ENCODE assay signal across 11 mouse cellular contexts in genomic region chr14:79021725-79022124, GRCm38 (mm10).
DNase-seq lines count a peak whose midpoint lies in the region; ATAC-seq lines count a peak whose summit lies in the region.
"Had no signal": no experiment of that assay in that cellular context is flagged by ENCODE, and none has a peak within 500 bp of the region (broad histone marks: within the 10 kb centered on the region; RNA-seq: fewer than 3 reads in every experiment).

No protein-coding gene starts in this region.

- no peaks in the 10 kb centered on the region for H3K36me3 ChIP-seq in hindbrain, embryonic 11.5 days (ENCODE audit: control insufficient read depth, insufficient read depth, low read length)
- H3K36me3 ChIP-seq in hindbrain, embryonic 10.5 days: no peaks in the 10 kb centered on the region

- H3K27me3 ChIP-seq in hindbrain, embryonic 11.5 days (ENCODE audit: control insufficient read depth, insufficient read depth, low read length): no peaks in the 10 kb centered on the region
- H3K27me3 ChIP-seq in hindbrain, embryonic 10.5 days (ENCODE audit: insufficient read depth, poor library complexity, severe bottlenecking): no peaks in the 10 kb centered on the region
- H3K27me3 ChIP-seq: heart, embryonic 13.5 days had no signal

- no peaks in the 10 kb centered on the region for H3K4me1 ChIP-seq in hindbrain, embryonic 11.5 days (replicated peaks; ENCODE audit: control insufficient read depth, insufficient read depth, low read length)
- peaks cover 20% of the 10 kb centered on the region for H3K4me1 ChIP-seq in hindbrain, embryonic 10.5 days (replicated peaks)
- H3K4me1 ChIP-seq: heart, embryonic 13.5 days had no signal

- 41% methylated on average over 7 of the region's 7 CpGs for WGBS in hindbrain, embryonic 11.5 days
- 55% methylated on average over 7 of the region's 7 CpGs for WGBS in hindbrain, embryonic 10.5 days

- H3K9me3 ChIP-seq in hindbrain, embryonic 11.5 days (ENCODE audit: control insufficient read depth, low read length): no peaks in the 10 kb centered on the region
- H3K9me3 ChIP-seq in hindbrain, embryonic 10.5 days: no peaks in the 10 kb centered on the region
- H3K9me3 ChIP-seq: heart, embryonic 13.5 days had no signal

- no peak overlapping the region for H3K9ac ChIP-seq in hindbrain, embryonic 11.5 days (ENCODE audit: low read depth, low read length)
- H3K9ac ChIP-seq: heart, embryonic 13.5 days had no signal

- no peak overlapping the region for H3K27ac ChIP-seq in hindbrain, embryonic 11.5 days (ENCODE audit: low read depth, low read length)
- H3K27ac ChIP-seq in hindbrain, embryonic 10.5 days: no peak overlapping the region
- H3K27ac ChIP-seq: heart, embryonic 13.5 days had no signal

- peak; percentile 40; the same call in 1 of the 2 replicates for ATAC-seq in hindbrain, embryonic 11.5 days (ENCODE audit: low FRiP score)
- ATAC-seq: CD4-positive, CD25-positive, alpha-beta regulatory T cell, adult 4 months had no signal

- peak; percentile 31 for DNase-seq in hindbrain, embryonic 11.5 days (ENCODE audit: low spot score)
- DNase-seq in hindbrain, embryonic 10.5 days (ENCODE audit: low spot score): no peak
- peak; percentile 34 for DNase-seq in ovary, postnatal 36 days (ENCODE audit: low spot score)
- no peak for DNase-seq in ovary, postnatal 10 days (ENCODE audit: low spot score)
- DNase-seq in embryo, embryonic 10.5 days (ENCODE audit: low spot score): peak; percentile 54
- peak; percentile 45 for DNase-seq in retina, postnatal 1 day
- no peak for DNase-seq in right cerebral cortex, postnatal 36 days (ENCODE audit: low spot score in 2 of 2)
- DNase-seq in spleen, adult 12 weeks (ENCODE audit: low spot score): no peak
- DNase-seq: lung, adult 18-20 months had no signal

- H3K4me3 ChIP-seq in hindbrain, embryonic 11.5 days (ENCODE audit: low read depth, low read length): no peak overlapping the region
- no peak overlapping the region for H3K4me3 ChIP-seq in hindbrain, embryonic 10.5 days
- H3K4me3 ChIP-seq: heart, embryonic 13.5 days had no signal

- H3K4me2 ChIP-seq in hindbrain, embryonic 11.5 days (replicated peaks; ENCODE audit: low read depth, low read length): no peak overlapping the region
- H3K4me2 ChIP-seq: heart, embryonic 13.5 days had no signal

Comparison
In these comparisons a context has a peak if more than half of its experiments do, and no peak if none do; other contexts are left out.
1. DNase-seq: peak in hindbrain, embryonic 11.5 days (single experiment), ovary, postnatal 36 days (single experiment), embryo, embryonic 10.5 days (single experiment) and retina, postnatal 1 day (single experiment); none in hindbrain, embryonic 10.5 days (single experiment), ovary, postnatal 10 days (single experiment), right cerebral cortex, postnatal 36 days (0 of 2) and spleen, adult 12 weeks (single experiment).